Mouse (Mus musculus) gastrocnemius, postnatal 36 days (tissue): ENCODE results near the gene Tuba4a. TPM values are rescaled to one million over a fixed set of nuclear protein-coding genes. Genes with fewer than 3 reads are reported as not detected.

Source experiments
- DNase-seq, 2 experiments: peaks; one replicate each; pipeline ENCODE4 v3.0.0; 2022
- intact Hi-C: fragments of 180-260 bp; cut with DNase I; formaldehyde crosslinking; loops from one replicate; pipeline ENCODE4 v1.15.1; 2025
- total RNA-seq, 2 experiments: library from RNA; stranded (reverse); gene quantifications; 2 replicates each; pipeline ENCODE4 v1.2.3; 2021

Tuba4a gene
- total RNA-seq, 2 experiments from 2014 or later: 921 to 954 TPM

GRCm38 (mm10) chr1:75214442-75214841, 5.2 kb downstream of the Tuba4a start:
- DNase-seq: no peak
- intact Hi-C loops: no loop called here

GRCm38 (mm10) chr1:75213096-75213495, 6.6 kb downstream of the Tuba4a start:
- intact Hi-C loops: no loop called here
- no peak for DNase-seq

GRCm38 (mm10) chr1:75212542-75212941, 7.1 kb downstream of the Tuba4a start:
- intact Hi-C loops: no loop called here
- DNase-seq: no peak

GRCm38 (mm10) chr1:75211141-75211708, 8.4 kb downstream of the Tuba4a start:
- intact Hi-C loops: no loop called here
- no peak for DNase-seq

GRCm38 (mm10) chr1:75210136-75211087, 9.3 kb downstream of the Tuba4a start, which contains the start of the genes Glb1l and Stk16:
Gene Glb1l, minus strand, starts transcription at chr1:75210813.
Gene Stk16, plus strand, starts transcription at chr1:75210838.
- peak; percentile 92 to 94 for DNase-seq
- intact Hi-C loops: no loop called here

- intact Hi-C loops: no loop called here
- DNase-seq: no peak
Observed at GRCm38 (mm10) chr1:75208967-75209678, 10.5 kb downstream of the Tuba4a start.

- DNase-seq: no peak
- intact Hi-C loops: no loop called here
Observed at GRCm38 (mm10) chr1:75201236-75201635, 18.4 kb downstream of the Tuba4a start.

- intact Hi-C loops: no loop called here
- DNase-seq: no peak
Observed at GRCm38 (mm10) chr1:75192452-75192851, 27.2 kb downstream of the Tuba4a start.

- intact Hi-C loops: no loop called here
- DNase-seq: peak; percentile 88 to 93
Observed at GRCm38 (mm10) chr1:75191622-75192402, 27.9 kb downstream of the Tuba4a start, which contains the start of the genes Ankzf1 and Atg9a. Gene Ankzf1, plus strand, starts transcription at chr1:75192151. Gene Atg9a, minus strand, starts transcription at chr1:75192196.

- DNase-seq: no peak
- intact Hi-C loops: no loop called here
Observed at GRCm38 (mm10) chr1:75191258-75191621, 28.4 kb downstream of the Tuba4a start.

- intact Hi-C loops: no loop called here
- no peak for DNase-seq
Observed at GRCm38 (mm10) chr1:75190577-75190976, 29.1 kb downstream of the Tuba4a start.

- intact Hi-C loops: no loop called here
- DNase-seq: no peak
Observed at GRCm38 (mm10) chr1:75187914-75188483, 31.7 kb downstream of the Tuba4a start.

GRCm38 (mm10) chr1:75187126-75187525, 32.5 kb downstream of the Tuba4a start:
- intact Hi-C loops: no loop called here
- DNase-seq: no peak

GRCm38 (mm10) chr1:75185495-75185894, 34.2 kb downstream of the Tuba4a start:
- intact Hi-C loops: no loop called here
- no peak for DNase-seq

GRCm38 (mm10) chr1:75182160-75182559, 37.5 kb downstream of the Tuba4a start:
- intact Hi-C loops: no loop called here

GRCm38 (mm10) chr1:75181377-75181870, 38.2 kb downstream of the Tuba4a start:
- intact Hi-C loops: no loop called here
- DNase-seq: no peak

More at GRCm38 (mm10) chr1:75182160-75182559, 37.5 kb downstream of the Tuba4a start:
- no peak for DNase-seq

GRCm38 (mm10) chr1:75180741-75181140, 38.9 kb downstream of the Tuba4a start:
- intact Hi-C loops: no loop called here
- no peak for DNase-seq

- intact Hi-C loops: no loop called here
- DNase-seq: peak; percentile 78
Observed at GRCm38 (mm10) chr1:75180105-75180590, 39.5 kb downstream of the Tuba4a start, which contains the start of gene Abcb6. Gene Abcb6, minus strand, starts transcription at chr1:75180392.
